Mouse (Mus musculus): Measurements from ENCODE around the gene Cacna1g. TPM values are rescaled to one million over a fixed set of nuclear protein-coding genes. Genes with fewer than 3 reads are reported as not detected.

The Cacna1g gene
- polyA plus RNA-seq, 1 experiment from 2014 or later: 7.7 TPM

GRCm38 (mm10) chr11:94441122-94441521, 32.9 kb downstream of the Cacna1g start:
- Histone ChIP-seq H3K9ac (no peak overlapping the region), H3K4me3 (no peak overlapping the region), H3K4me2 (no peak overlapping the region), H3K9me3 (no peaks in the 10 kb centered on the region), H3K4me1 (no peaks in the 10 kb centered on the region), H3K27me3 (no peaks in the 10 kb centered on the region), H3K36me3 (no peaks in the 10 kb centered on the region), H3K27ac (no peak overlapping the region)
- ATAC-seq (ENCODE audit: borderline replicate concordance, extremely low read depth, low FRiP score, low TSS enrichment): 0 out of 2 replicates have a peak, but pooled peaks have one; percentile 23
- WGBS: 30% methylated on average over 7 of the region's 7 CpGs

DNA sequence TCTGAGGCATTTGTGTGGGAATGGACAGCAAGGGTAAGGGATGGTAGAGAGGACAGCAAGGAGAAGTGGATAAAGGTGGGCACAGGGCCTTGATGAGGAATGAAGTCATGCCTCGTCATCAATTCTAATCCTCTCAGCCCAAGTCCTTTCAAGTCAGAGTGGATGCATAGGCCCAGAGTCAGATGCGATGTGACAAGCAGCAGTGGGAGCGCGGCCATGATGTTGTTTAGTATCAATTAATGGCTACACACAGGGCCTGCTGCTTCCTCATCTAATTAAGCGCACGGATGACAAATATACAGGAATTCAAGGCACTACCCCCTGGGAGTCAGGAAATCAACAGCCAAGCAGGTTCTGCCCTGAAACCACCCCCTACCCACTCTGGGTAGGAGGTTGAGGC, 33.6 kb downstream of the Cacna1g start:
- no peaks in the 10 kb centered on the region for H3K4me1 ChIP-seq
- H3K9ac ChIP-seq: no peak overlapping the region
- H3K4me3 ChIP-seq: no peak overlapping the region
- no peak for ATAC-seq (ENCODE audit: borderline replicate concordance, extremely low read depth, low FRiP score, low TSS enrichment)
- no peak overlapping the region for H3K4me2 ChIP-seq
- H3K27ac ChIP-seq: no peak overlapping the region
- H3K36me3 ChIP-seq: no peaks in the 10 kb centered on the region
- WGBS: 86% methylated on average over 6 of the region's 6 CpGs
- H3K9me3 ChIP-seq: no peaks in the 10 kb centered on the region
- no peaks in the 10 kb centered on the region for H3K27me3 ChIP-seq

DNA sequence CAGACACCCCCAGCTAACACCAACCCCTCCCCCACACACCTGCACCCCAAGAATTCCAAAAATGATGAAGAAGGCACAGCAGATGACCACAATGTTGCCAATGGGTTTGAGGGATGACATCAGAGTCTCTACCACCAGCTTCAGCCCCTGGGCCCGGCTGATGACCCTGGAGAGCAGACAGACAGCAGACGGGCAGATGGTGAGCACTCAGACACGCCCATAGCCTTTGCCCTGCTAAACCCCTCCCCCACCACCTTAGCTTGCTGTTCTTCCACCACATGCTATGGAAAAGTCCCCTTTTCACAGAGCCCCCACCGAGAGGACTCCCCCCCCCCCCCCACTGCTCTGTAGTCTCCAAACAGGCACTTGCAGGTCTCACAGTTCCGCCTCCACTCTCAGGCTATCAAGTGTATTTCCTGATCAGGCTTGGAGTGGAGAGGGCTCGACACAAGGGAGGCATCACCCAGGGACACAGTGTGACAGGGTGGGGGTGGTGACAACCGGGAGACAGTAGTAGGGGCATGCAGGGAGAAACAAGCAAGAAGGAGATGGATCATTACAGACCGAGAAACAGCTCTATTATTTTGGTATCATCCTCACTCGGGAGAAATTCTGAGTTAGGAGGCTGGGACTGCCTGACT, 44.9 kb downstream of the Cacna1g start:
- H3K27ac ChIP-seq: peak overlapping the region; percentile 93
- H3K4me3 ChIP-seq: no peak overlapping the region
- peak overlapping the region; percentile 30; the same call in 1 of the 2 replicates for H3K4me2 ChIP-seq
- no peaks in the 10 kb centered on the region for H3K9me3 ChIP-seq
- no peak for ATAC-seq (ENCODE audit: borderline replicate concordance, extremely low read depth, low FRiP score, low TSS enrichment)
- no peak overlapping the region for H3K9ac ChIP-seq
- peaks cover 4% of the 10 kb centered on the region; the same call in 1 of the 2 replicates for H3K36me3 ChIP-seq
- WGBS: 19% methylated on average over 9 of the region's 9 CpGs
- H3K4me1 ChIP-seq: peaks cover 32% of the 10 kb centered on the region
- peaks cover 18% of the 10 kb centered on the region; the same call in 1 of the 2 replicates for H3K27me3 ChIP-seq

GRCm38 (mm10) chr11:94428091-94428835, 45.7 kb downstream of the Cacna1g start:
- no peak overlapping the region for H3K4me3 ChIP-seq
- H3K4me2 ChIP-seq: peak overlapping the region; percentile 30
- peak; percentile 93 for ATAC-seq (ENCODE audit: borderline replicate concordance, extremely low read depth, low FRiP score, low TSS enrichment)
- peaks cover 4% of the 10 kb centered on the region; the same call in 1 of the 2 replicates for H3K36me3 ChIP-seq
- no peaks in the 10 kb centered on the region for H3K9me3 ChIP-seq
- H3K27ac ChIP-seq: peak overlapping the region; percentile 93
- H3K9ac ChIP-seq: 0 out of 2 replicates have a peak overlapping the region, but pooled peaks have one; percentile 16
- H3K27me3 ChIP-seq: peaks cover 10% of the 10 kb centered on the region; the same call in 1 of the 2 replicates
- H3K4me1 ChIP-seq: peaks cover 32% of the 10 kb centered on the region
- 4% methylated on average over 4 of the region's 4 CpGs for WGBS

- Histone ChIP-seq H3K4me2 (no peak overlapping the region), H3K9me3 (no peaks in the 10 kb centered on the region), H3K27ac (no peak overlapping the region), H3K9ac (no peak overlapping the region), H3K27me3 (no peaks in the 10 kb centered on the region), H3K4me3 (no peak overlapping the region), H3K36me3 (peaks cover 4% of the 10 kb centered on the region; the same call in 1 of the 2 replicates), H3K4me1 (peaks cover 32% of the 10 kb centered on the region)
- 59% methylated on average over 14 of the region's 14 CpGs for WGBS
- no peak for ATAC-seq (ENCODE audit: borderline replicate concordance, extremely low read depth, low FRiP score, low TSS enrichment)
These were observed 48.3 kb downstream of the Cacna1g start for GRCm38 (mm10) chr11:94425656-94426055.

DNA sequence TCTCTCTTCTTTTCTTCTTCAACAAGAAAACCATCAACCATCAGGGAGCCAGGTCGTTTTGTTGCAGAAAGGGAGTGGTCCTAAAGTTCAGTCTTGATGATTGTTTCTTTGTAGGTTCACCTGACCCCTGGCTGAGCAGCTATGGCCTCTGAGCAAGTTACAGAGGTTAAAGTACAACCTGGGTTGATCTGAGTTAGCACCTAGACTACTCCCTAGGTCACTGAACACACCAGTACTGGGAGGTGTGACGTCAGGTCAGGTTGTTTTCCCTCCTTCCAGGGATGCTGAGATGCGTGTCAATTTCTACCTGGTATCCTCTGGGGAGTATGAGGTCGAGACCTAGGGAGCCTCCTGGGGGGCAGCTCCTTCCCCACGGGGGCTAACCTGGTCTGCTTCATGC, 48.8 kb downstream of the Cacna1g start:
- Histone ChIP-seq H3K9ac (no peak overlapping the region), H3K9me3 (no peaks in the 10 kb centered on the region), H3K4me1 (peaks cover 33% of the 10 kb centered on the region), H3K27ac (no peak overlapping the region), H3K4me2 (no peak overlapping the region), H3K36me3 (peaks cover 4% of the 10 kb centered on the region; the same call in 1 of the 2 replicates), H3K27me3 (no peaks in the 10 kb centered on the region), H3K4me3 (no peak overlapping the region)
- no peak for ATAC-seq (ENCODE audit: borderline replicate concordance, extremely low read depth, low FRiP score, low TSS enrichment)
- 50% methylated on average over 5 of the region's 5 CpGs for WGBS

GRCm38 (mm10) chr11:94424380-94424779, 49.6 kb downstream of the Cacna1g start:
- Histone ChIP-seq H3K27me3 (no peaks in the 10 kb centered on the region), H3K4me3 (no peak overlapping the region), H3K36me3 (peaks cover 4% of the 10 kb centered on the region; the same call in 1 of the 2 replicates), H3K9ac (no peak overlapping the region), H3K4me1 (peaks cover 30% of the 10 kb centered on the region), H3K9me3 (no peaks in the 10 kb centered on the region), H3K27ac (no peak overlapping the region), H3K4me2 (no peak overlapping the region)
- ATAC-seq (ENCODE audit: borderline replicate concordance, extremely low read depth, low FRiP score, low TSS enrichment): no peak
- 52% methylated on average over 15 of the region's 15 CpGs for WGBS

DNA sequence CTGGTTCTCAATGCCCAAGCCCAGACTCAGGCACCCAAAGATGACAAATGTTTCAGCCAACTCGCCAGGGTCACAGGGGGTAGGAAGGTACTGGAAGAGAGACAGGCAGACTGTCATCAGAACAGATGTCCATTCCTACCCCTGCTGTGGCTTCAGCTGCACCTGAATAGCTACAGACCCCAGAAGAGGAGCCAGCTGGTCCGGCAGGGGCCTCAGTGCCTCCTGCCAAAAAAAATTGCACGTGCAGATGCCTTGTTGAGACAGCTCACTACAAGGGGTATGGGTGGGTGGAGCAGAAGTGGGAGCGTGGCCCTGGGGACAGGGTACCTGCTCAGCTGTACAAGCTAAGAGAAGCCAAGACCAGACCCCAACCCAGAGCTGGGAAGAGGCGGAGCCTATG, 50.1 kb downstream of the Cacna1g start:
- WGBS: 52% methylated on average over 5 of the region's 5 CpGs
- Histone ChIP-seq H3K27ac (no peak overlapping the region), H3K9me3 (no peaks in the 10 kb centered on the region), H3K36me3 (peaks cover 4% of the 10 kb centered on the region; the same call in 1 of the 2 replicates), H3K9ac (no peak overlapping the region), H3K27me3 (no peaks in the 10 kb centered on the region), H3K4me2 (no peak overlapping the region), H3K4me1 (peaks cover 25% of the 10 kb centered on the region), H3K4me3 (no peak overlapping the region)
- ATAC-seq (ENCODE audit: borderline replicate concordance, extremely low read depth, low FRiP score, low TSS enrichment): no peak

DNA sequence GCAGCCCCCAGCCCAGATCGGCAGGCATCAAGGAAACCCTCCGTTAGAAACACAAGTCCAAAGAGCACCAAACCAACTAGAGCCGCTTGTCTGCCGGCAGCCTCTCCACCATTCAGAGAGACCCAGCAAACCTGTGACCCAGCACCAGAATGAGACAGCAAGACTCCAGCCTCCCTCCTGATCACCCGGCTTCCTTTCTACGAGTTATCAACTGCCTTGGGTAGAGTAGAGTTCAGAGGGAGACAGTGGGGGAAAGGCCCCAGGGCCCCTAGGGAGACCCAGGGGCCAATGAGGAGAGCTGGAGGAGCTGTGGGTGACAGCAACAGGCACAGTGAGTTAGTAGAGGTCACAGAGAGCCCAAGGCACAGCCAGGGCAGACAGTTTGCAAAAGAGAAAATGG, 53.0 kb downstream of the Cacna1g start:
- no peak for ATAC-seq (ENCODE audit: borderline replicate concordance, extremely low read depth, low FRiP score, low TSS enrichment)
- Histone ChIP-seq H3K4me3 (no peak overlapping the region), H3K9ac (no peak overlapping the region), H3K4me2 (no peak overlapping the region), H3K4me1 (peaks cover 8% of the 10 kb centered on the region; the same call in 1 of the 2 replicates), H3K36me3 (peaks cover 4% of the 10 kb centered on the region; the same call in 1 of the 2 replicates), H3K27ac (no peak overlapping the region), H3K9me3 (no peaks in the 10 kb centered on the region), H3K27me3 (no peaks in the 10 kb centered on the region)
- 60% methylated on average over 6 of the region's 6 CpGs for WGBS

DNA sequence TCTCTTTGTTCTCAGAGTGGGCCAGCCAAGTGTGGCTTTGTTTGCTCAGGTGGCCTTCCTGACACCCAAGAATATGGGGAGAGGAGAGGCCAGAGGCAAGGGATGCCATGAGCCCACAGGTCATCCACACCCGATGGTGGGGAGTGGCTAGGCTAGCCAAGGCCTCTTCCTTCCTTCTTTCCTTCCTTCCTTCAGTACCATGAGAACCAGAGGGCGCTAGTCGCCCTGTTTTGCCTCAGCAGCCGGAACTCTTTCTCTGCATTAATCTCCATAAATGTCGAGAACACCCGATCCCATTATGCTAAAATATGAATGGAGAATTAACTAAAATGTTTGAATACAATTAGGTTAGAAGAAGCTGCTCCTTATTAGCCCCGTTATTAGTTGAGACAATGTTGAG, 53.7 kb downstream of the Cacna1g start:
- H3K4me1 ChIP-seq: peaks cover 3% of the 10 kb centered on the region; the same call in 1 of the 2 replicates
- ATAC-seq (ENCODE audit: borderline replicate concordance, extremely low read depth, low FRiP score, low TSS enrichment): no peak
- 13% methylated on average over 7 of the region's 7 CpGs for WGBS
- no peak overlapping the region for H3K4me2 ChIP-seq
- no peak overlapping the region for H3K9ac ChIP-seq
- H3K9me3 ChIP-seq: no peaks in the 10 kb centered on the region
- H3K4me3 ChIP-seq: no peak overlapping the region
- no peak overlapping the region for H3K27ac ChIP-seq
- H3K36me3 ChIP-seq: peaks cover under 1% of the 10 kb centered on the region; the same call in 1 of the 2 replicates
- H3K27me3 ChIP-seq: no peaks in the 10 kb centered on the region

- H3K4me2 ChIP-seq: no peak overlapping the region
- 63% methylated on average over 10 of the region's 10 CpGs for whole genome bisulfite sequencing
- no peaks in the 10 kb centered on the region for H3K27me3 ChIP-seq
- no peaks in the 10 kb centered on the region for H3K9me3 ChIP-seq
- H3K9ac ChIP-seq: no peak overlapping the region
- no peaks in the 10 kb centered on the region for H3K36me3 ChIP-seq
- H3K27ac ChIP-seq: no peak overlapping the region
- no peak for ATAC-seq (ENCODE audit: borderline replicate concordance, extremely low read depth, low FRiP score, low TSS enrichment)
- peaks cover 11% of the 10 kb centered on the region for H3K4me1 ChIP-seq
- no peak overlapping the region for H3K4me3 ChIP-seq
These were observed 54.8 kb downstream of the Cacna1g start for GRCm38 (mm10) chr11:94419004-94419727.

All from lung, embryonic 15.5 days (tissue).